Mouse (Mus musculus) CH12.LX (cell line): ENCODE data around the gene Nr1h4. TPM values are rescaled to one million over a fixed set of nuclear protein-coding genes. Genes with fewer than 3 reads are reported as not detected.

Experiments used
- DNase-seq: peaks from one replicate; pipeline ENCODE4 v3.0.0-alpha.2; 2013; ENCODE audit errors: extremely low read depth
- H3K27ac ChIP-seq: 2 replicates; pipeline ENCODE4 v1.5.1; 2012; ENCODE audit warnings: low read depth, mild to moderate bottlenecking, control low read depth, moderate library complexity; ENCODE audit not compliant: insufficient read depth
- H3K27me3 ChIP-seq: replicated peaks from 2 replicates; pipeline ENCODE3; 2012; ENCODE audit warnings: inconsistent platforms
- H3K36me3 ChIP-seq, 2 experiments: replicated peaks in 1 of 2; 2 replicates each; pipeline versions ENCODE3 to v1.6.1; 2012; ENCODE audit warnings: inconsistent platforms in 1 of 2, low read length in 1 of 2, mild to moderate bottlenecking in 1 of 2, mixed read lengths in 1 of 2, moderate library complexity in 1 of 2; ENCODE audit not compliant: control insufficient read depth in 1 of 2, insufficient read depth in 1 of 2
- H3K4me1 ChIP-seq, 2 experiments: 2 replicates each; pipeline ENCODE4 v1.6.1; 2012; ENCODE audit warnings: inconsistent platforms in 1 of 2, moderate library complexity in 1 of 2; ENCODE audit not compliant: insufficient read depth in 2 of 2, control insufficient read depth in 1 of 2
- H3K4me2 ChIP-seq: 2 replicates; pipeline ENCODE4 v1.6.1; 2012; ENCODE audit warnings: low read depth, mild to moderate bottlenecking, control low read depth; ENCODE audit not compliant: poor library complexity, insufficient read depth, severe bottlenecking
- H3K4me3 ChIP-seq, 3 experiments: fragments of 150-350 bp in 1 of 3; sonication (generic) in 1 of 3; replicated peaks in 1 of 3; 2 replicates each; pipeline versions ENCODE3 to v1.5.1; 2011 to 2012; ENCODE audit warnings: low read depth in 2 of 3, low read length in 2 of 3, mild to moderate bottlenecking in 2 of 3, moderate library complexity in 2 of 3, control low read depth in 1 of 3, improper control_type of control experiment in 1 of 3, inconsistent platforms in 1 of 3, mixed read lengths in 1 of 3; ENCODE audit not compliant: poor library complexity in 1 of 3
- H3K79me2 ChIP-seq: replicated peaks from 2 replicates; pipeline ENCODE4 v1.6.1; 2012; ENCODE audit warnings: mild to moderate bottlenecking, moderate library complexity; ENCODE audit not compliant: control insufficient read depth, poor library complexity, insufficient read depth, severe bottlenecking; ENCODE audit errors: extremely low read depth
- H3K9ac ChIP-seq: 2 replicates; pipeline ENCODE4 v1.6.1; 2012; ENCODE audit warnings: low read depth, mild to moderate bottlenecking, control low read depth, moderate library complexity; ENCODE audit not compliant: insufficient read depth
- H3K9me3 ChIP-seq: replicated peaks from 2 replicates; pipeline ENCODE3; 2012; ENCODE audit warnings: low read length, inconsistent platforms, mixed read lengths
- CHD1 ChIP-seq: IDR thresholded peaks from 2 replicates; pipeline ENCODE4 v1.6.1; 2012; ENCODE audit warnings: low read depth, low read length, improper control_type of control experiment, inconsistent platforms
- CTCF ChIP-seq, 2 experiments: IDR thresholded peaks in 1 of 2; conservative IDR thresholded peaks in 1 of 2; 2 replicates each; pipeline ENCODE4 v1.5.1; 2011 to 2012; ENCODE audit warnings: low read depth in 2 of 2, low read length in 2 of 2, improper control_type of control experiment in 1 of 2, inconsistent platforms in 1 of 2, mild to moderate bottlenecking in 1 of 2, moderate library complexity in 1 of 2
- JUND ChIP-seq: conservative IDR thresholded peaks from 2 replicates; pipeline ENCODE4 v1.6.1; 2011; ENCODE audit warnings: low read depth, low read length, improper control_type of control experiment
- KAT2A ChIP-seq: IDR thresholded peaks from 2 replicates; pipeline ENCODE4 v1.6.1; 2012; ENCODE audit warnings: low read length, improper control_type of control experiment, inconsistent platforms; ENCODE audit not compliant: insufficient replicate concordance
- MAZ ChIP-seq: IDR thresholded peaks from 2 replicates; pipeline ENCODE4 v1.6.1; 2012; ENCODE audit warnings: low read depth, mild to moderate bottlenecking, inconsistent platforms, low read length, improper control_type of control experiment, moderate library complexity
- MXI1 ChIP-seq: IDR thresholded peaks from 2 replicates; pipeline ENCODE4 v1.6.1; 2011; ENCODE audit warnings: mild to moderate bottlenecking, low read depth, low read length, improper control_type of control experiment
- NELFE ChIP-seq: IDR thresholded peaks from 2 replicates; pipeline ENCODE4 v1.6.1; 2011; ENCODE audit warnings: low read depth, low read length, improper control_type of control experiment
- NRF1 ChIP-seq: IDR thresholded peaks from 2 replicates; pipeline ENCODE4 v1.6.1; 2014; ENCODE audit warnings: low read depth, mild to moderate bottlenecking, inconsistent platforms, low read length, improper control_type of control experiment, moderate library complexity
- POLR2AphosphoS2 ChIP-seq: IDR thresholded peaks from 2 replicates; pipeline ENCODE4 v1.6.1; 2011; ENCODE audit warnings: low read depth, low read length, improper control_type of control experiment
- SIN3A ChIP-seq: IDR thresholded peaks from 2 replicates; pipeline ENCODE4 v1.6.1; 2012; ENCODE audit warnings: low read length, improper control_type of control experiment, inconsistent platforms
- SMC3 ChIP-seq: IDR thresholded peaks from 2 replicates; pipeline ENCODE4 v1.6.1; 2011; ENCODE audit warnings: low read depth, low read length, improper control_type of control experiment
- TBP ChIP-seq: conservative IDR thresholded peaks from 2 replicates; pipeline ENCODE4 v1.6.1; 2011; ENCODE audit warnings: low read depth, low read length, improper control_type of control experiment
- ZKSCAN1 ChIP-seq: IDR thresholded peaks from 2 replicates; pipeline ENCODE4 v1.6.1; 2012; ENCODE audit warnings: low read depth, inconsistent platforms, low read length, improper control_type of control experiment, borderline replicate concordance
- dilution Hi-C: fragments of 300-500 bp; cut with MboI; formaldehyde crosslinking; loops from 2 replicates; pipeline ENCODE4 v1.14.3; 2020; ENCODE audit warnings: low sequenced_read_pairs; ENCODE audit not compliant: extremely low pct_unique_long_range_greater_than_20kb, extremely low pct_ligation_motif_present
- in situ Hi-C: fragments of 300-500 bp; cut with MboI; formaldehyde crosslinking; loops from 3 replicates; pipeline ENCODE4 v1.14.3; 2019; ENCODE audit warnings: low sequenced_read_pairs, low pct_ligation_motif_present, low pct_unique_long_range_greater_than_20kb, mixed read lengths
- polyA plus RNA-seq: library from polyadenylated mRNA; unstranded; fragments of >175 nt; gene quantifications from 2 replicates; pipeline ENCODE4 v1.2.1, GENCODE M21; 2012; ENCODE audit warnings: low read depth; ENCODE audit not compliant: insufficient read length
- total RNA-seq, 2 experiments: library from RNA; depleted of rRNA; stranded (reverse); fragments of 300-350 nt in 1 of 2; fragments of >200 nt in 1 of 2; gene quantifications; 2 replicates each; pipeline ENCODE4 v1.2.3; 2012 to 2014

Nr1h4 gene
- total and polyA plus RNA-seq, 3 experiments: not detected

DNA sequence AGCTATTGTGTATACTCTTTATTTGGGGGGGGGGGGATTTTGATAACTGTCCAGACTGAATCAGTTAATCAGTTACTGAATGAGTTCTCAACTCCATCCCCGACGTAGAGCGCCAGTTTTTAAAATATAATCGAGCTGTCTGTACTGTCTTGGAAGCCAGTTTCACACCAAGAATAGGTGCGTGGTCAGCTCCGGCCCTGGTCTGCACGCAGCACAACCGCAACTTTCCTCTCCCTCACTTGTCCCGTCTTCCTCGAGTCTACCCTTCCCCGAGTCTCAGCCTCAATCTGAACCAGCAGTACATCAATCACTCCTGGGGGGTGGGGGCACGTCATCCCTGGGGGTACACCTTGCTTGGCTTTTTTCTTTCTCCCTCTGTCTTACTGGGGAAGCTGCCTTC, 98.0 kb downstream of the Nr1h4 start:
- Histone ChIP-seq H3K79me2 (no peaks in the 10 kb centered on the region), H3K4me1 (peaks cover 0 to 4% of the 10 kb centered on the region in 2 experiments; a peak in 1 of 4 replicates), H3K4me3 (no peak overlapping the region), H3K36me3 (peaks cover 16 to 84% of the 10 kb centered on the region in 2 experiments), H3K9me3 (no peaks in the 10 kb centered on the region), H3K9ac (no peak overlapping the region), H3K27me3 (no peaks in the 10 kb centered on the region), H3K4me2 (no peak overlapping the region), H3K27ac (no peak overlapping the region)
- dilution Hi-C loops: no loop called here
- in situ Hi-C loops: no loop called here
- no peak for DNase-seq
- no peak for TF ChIP-seq JUND
- TF ChIP-seq CTCF (conservative IDR thresholded peaks at IDR 0.05 in 1 of 2, IDR thresholded peaks at IDR 0.05 in 1 of 2; ENCODE audit: low read depth in 2 of 2, low read length in 2 of 2): no peak
- no peak for TF ChIP-seq POLR2AphosphoS2
- TF ChIP-seq SMC3: no peak
- TF ChIP-seq SIN3A: no peak

DNA sequence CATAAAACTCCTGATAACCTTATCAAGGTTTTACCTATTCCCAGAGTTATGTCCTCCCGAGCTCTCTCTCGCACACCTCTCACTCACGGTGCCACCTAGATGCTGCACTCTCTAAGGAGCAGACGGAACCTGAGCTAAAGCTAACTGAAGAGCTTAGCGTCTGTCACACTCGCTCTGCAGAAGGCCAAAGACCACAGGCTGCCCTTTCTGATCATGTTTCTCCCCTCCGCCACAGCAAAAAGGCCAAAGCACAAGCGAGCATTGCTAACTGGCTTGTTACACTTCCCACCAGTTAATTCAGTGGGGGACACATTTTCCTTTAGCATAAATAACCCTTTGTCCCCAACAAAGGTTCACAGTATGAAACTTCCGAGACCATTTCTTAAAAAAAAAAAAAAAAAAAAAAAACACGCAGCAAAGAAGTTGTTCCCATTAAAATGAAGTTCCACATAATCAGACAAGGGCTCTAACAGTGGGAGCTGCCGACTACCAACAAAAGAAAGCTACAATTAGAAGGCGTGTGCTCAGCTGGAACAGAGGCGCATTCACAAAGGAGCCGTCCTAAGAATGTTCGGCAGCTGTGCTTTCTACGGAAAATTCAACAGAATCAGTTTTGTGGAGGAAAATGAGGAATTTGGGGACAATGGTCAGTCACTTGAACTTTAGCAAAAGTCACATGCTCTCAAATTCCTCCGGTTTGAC, 98.7 kb downstream of the Nr1h4 start:
- H3K4me3 ChIP-seq: no peak overlapping the region
- TF ChIP-seq NELFE: no peak
- TF ChIP-seq TBP: no peak
- no peak for TF ChIP-seq NRF1
- no peak for TF ChIP-seq POLR2AphosphoS2
- TF ChIP-seq MAZ: no peak
- DNase-seq: no peak
- H3K79me2 ChIP-seq: no peaks in the 10 kb centered on the region
- in situ Hi-C loops (no loop called here), dilution Hi-C loops (no loop called here)
- H3K27me3 ChIP-seq: no peaks in the 10 kb centered on the region
- H3K4me1 ChIP-seq: peaks cover 0 to under 1% of the 10 kb centered on the region in 2 experiments; a peak in 1 of 4 replicates
- no peak overlapping the region for H3K4me2 ChIP-seq
- H3K36me3 ChIP-seq: peaks cover 19 to 86% of the 10 kb centered on the region in 2 experiments
- H3K9me3 ChIP-seq: no peaks in the 10 kb centered on the region
- no peak overlapping the region for H3K9ac ChIP-seq
- no peak overlapping the region for H3K27ac ChIP-seq

DNA sequence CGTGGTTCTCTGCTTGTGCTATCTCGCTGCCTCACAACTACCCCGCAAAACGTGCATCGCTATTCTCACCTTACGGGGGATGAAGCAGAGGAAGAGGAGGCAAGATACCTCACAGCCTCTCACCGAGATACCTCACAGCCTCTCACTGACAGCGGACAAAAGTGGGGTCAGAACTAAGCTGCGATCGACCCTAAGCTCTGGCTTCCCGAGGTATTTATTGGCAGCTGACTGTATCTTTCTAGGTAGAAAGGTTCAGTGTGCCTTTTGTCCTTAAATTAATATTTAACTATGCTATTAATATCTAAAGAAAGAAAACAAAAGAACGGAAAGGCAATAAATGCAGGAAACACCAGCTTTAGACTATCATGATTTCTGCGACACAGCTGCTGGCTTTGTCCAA, 100.6 kb downstream of the Nr1h4 start:
- dilution Hi-C loops: no loop called here
- Histone ChIP-seq H3K27me3 (no peaks in the 10 kb centered on the region), H3K27ac (no peak overlapping the region), H3K4me2 (no peak overlapping the region), H3K9ac (no peak overlapping the region), H3K4me3 (no peak overlapping the region), H3K79me2 (no peaks in the 10 kb centered on the region), H3K4me1 (no peaks in the 10 kb centered on the region), H3K36me3 (peaks cover 26 to 88% of the 10 kb centered on the region in 2 experiments), H3K9me3 (no peaks in the 10 kb centered on the region)
- TF ChIP-seq MAZ (no peak), CHD1 (no peak), ZKSCAN1 (no peak), MXI1 (no peak), KAT2A (no peak)
- in situ Hi-C loops: no loop called here
- no peak for DNase-seq
